Mouse (Mus musculus): ENCODE measurements around the gene Tsku.

Tsku gene

DNA sequence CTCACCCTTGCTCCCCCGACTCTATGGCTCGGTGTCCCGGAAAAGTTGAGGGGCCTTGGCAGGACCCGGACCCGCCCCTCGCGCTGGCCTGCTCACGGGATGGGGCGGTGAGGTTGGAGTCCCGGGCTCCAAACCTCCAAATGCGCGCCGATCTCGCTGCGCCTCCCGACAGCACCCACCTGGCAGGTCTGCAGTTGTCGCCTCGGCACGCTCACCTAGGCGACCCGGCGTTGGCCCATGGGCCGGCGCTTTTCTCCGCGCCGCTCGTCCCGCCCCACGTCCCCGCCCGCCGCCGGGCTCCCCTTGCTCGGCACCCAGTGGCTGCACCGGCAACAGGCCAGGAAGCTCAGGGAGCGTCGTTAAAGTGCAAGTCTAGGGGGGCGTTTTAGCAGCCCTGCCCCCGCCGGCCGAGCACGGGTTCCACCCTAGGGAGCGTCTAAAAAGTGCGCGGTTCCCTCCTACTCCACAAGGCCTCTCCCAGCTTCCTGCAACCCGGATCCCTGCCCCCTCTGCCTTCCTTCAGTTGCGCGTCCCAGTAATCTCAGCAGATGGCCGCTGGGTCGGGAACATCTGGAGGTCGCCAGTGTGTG is at the start of gene Tsku:
Gene Tsku (minus strand): TSS at position 266 of the 590 bp plus-strand sequence.
- in situ Hi-C loops (cut with MboI, MseI) = no loop called here

DNA sequence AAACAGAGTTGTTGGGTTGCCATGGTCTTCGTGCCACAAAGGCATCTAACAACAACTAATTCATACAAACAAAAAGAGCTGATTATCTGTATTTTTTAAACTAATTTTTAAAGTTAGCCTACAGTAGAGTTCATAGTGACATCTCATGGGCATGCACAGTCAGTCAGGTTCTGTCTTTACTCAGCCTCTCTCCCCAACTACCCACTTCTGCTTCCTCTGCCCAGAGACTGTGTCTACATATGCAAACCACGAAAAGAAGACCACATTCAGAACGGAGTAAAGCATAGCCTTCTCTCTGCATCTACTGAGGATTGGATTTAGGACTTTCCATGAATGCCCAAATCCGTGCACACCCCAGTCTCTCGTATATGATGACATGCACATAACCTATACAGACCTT is 46.5 kb upstream of the Tsku start:
- in situ Hi-C loops (cut with MboI, MseI) = no loop called here

DNA sequence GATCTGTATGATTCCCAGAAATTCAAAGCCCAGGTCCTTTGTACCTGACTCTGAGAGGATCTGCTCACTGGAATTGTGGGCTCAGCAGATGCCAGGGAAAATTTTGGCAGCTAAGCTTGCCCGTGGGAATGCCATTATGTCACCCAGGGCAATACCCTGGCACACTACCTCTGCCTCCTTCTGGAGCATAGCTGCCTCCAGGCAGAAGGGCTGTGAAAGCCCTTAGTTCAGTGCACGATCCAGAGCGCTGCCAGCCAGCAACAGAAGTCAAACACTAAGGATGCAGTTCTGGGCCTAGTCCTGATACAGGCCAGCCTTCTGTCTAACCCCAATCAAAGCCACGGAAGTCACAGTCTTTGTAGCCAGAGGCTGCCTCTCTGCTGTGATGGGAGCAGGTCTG is 42.9 kb upstream of the Tsku start:
- in situ Hi-C loops (cut with MboI, MseI) = no loop called here

DNA sequence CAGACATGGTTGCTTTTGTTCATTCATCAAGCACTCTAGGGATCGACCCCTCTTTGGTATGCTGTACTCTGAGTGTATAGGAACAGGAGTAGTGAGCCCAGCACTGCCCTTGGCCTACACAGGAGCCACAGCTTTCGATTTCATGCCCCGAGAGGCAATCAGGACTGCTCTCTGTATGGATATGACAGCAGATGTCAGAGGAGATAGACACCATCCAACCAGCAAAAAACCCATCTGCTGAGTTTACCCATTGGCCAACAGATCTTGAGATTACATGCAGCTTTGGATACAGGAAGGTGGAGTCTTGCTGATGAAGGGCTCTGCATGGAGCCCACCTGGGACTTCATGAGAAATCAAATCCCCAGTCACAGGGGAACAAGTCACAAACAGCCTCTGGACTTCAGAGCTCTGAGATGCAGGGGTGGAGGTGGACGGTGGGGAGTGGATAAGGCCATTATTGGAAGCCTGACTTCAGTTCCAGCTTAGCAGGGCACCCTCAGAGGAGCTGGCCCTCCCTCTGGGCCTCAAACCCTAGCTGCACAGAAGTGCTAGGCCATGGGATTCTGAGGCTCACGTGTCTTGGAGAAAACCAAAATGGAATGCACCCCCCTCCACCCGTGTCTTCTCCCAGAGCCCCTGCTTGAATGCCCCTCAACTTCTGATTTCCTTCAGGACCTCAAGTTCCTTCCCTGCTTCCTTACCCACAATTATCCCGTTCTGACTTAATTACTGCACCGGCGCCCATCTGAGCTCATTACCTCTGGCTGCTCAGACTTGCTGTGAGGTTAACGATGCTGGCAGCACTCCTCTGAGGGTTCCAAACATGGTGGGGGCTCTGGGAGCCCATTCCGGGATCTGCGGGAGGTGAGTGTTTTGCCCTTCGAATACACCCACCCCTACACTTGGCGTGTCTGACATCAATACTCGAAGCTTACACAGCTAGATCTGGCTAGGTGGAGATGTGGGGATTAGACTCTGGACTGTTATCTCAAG is 41.8 kb upstream of the Tsku start:
- in situ Hi-C loops (cut with MboI, MseI) = no loop called here

DNA sequence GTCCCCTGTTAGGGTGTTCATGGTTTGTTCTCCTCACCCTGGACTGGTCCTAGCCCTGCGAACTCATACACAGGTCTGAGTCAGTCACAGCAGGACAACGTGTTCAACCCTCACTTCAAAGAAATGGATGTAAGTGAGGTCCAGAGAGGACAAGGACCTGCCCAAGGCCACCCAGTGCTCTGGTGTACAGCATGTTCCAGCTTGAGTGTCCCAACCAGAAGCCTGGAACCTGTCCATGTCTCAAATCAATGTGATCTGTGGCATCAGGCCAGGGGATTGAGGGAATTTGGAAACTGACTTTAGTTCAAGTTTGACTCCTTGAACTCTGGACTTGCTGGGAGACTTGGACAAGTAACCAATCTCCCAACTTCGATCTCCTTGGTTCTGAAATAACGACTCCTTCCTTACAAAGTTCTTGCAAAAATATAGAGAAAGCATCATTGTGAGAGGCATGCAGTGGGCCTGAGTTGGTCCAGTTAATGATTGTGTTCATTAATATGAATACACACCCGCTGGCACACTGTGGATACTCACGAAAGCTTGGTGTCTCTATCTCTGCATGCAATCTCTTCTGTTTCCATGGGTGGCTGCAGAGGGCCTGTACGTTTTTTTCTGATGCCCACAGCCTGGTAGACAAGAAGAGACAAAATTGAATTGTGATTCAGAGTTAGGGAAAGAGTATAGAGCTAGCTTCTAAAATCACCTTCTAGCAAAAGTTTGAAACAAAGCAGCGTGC is 31.5 kb upstream of the Tsku start:
- in situ Hi-C loops (cut with MboI, MseI) = no loop called here

DNA sequence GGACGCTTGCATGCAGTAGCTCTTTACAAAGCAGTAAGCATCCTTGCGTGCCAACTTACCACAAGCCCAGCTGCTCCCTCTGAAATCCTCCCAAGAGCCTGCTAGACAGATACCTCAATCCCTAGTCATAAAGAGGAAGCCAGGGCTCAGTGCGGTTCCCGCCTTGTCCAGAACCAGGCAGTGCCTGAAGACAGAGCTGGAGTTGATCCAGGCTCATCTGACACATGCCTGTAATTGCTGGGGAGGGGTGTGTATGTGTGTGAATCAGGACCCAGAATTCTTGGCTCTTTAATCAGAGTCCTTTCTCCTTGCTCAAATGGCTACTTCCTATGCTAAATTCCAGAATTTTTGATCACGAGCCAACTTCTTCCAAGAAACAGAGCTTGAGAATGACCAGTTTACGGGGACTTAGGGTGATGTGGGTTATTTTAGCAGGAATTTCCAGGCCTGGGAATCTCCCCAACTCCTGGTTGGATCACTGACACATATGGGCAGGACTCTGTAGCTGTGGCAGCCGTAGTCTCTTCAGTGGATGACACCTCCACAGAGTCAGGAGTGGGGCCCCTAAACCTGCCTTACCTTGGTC is 30.3 kb upstream of the Tsku start:
- in situ Hi-C loops (cut with MboI, MseI) = no loop called here

DNA sequence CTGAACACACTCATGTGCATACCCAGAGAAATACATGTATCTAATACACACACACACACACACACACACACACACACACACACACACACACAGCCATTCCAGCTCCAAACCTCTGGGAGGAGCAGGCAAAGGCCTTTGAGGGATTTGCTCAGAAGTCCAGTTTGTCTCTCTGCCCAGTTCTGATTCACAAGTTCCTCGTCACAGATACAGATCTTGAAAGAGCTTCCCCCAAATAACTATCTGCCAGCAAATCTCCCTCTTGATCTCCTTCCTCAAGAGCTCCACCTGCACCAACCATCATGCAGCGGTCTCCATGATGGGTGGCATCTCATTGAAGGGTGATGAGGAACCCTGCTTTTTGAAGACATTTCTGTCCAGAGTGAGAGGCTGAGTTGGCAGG is 29.4 kb upstream of the Tsku start:
- in situ Hi-C loops (cut with MboI, MseI) = no loop called here

DNA sequence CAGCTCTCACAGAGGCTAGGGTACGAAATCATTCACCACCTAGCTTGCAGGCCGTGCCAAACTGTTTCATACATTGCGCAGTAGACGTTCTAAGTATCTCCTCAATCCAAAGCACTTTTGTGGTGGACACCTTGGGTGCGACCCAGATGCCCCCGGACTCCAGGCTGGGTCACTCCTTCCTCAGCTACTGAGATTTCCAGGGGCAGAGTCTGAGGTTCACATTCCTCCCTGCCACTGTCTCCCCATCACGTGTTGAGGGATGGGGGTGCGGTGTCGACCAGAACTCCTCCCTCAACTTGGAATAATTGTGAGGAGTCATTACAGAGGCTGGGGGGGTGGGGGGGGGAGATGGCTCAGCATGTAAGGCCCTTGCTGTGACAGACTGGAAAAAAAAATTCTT is 28.5 kb upstream of the Tsku start:
- in situ Hi-C loops (cut with MboI, MseI) = no loop called here

DNA sequence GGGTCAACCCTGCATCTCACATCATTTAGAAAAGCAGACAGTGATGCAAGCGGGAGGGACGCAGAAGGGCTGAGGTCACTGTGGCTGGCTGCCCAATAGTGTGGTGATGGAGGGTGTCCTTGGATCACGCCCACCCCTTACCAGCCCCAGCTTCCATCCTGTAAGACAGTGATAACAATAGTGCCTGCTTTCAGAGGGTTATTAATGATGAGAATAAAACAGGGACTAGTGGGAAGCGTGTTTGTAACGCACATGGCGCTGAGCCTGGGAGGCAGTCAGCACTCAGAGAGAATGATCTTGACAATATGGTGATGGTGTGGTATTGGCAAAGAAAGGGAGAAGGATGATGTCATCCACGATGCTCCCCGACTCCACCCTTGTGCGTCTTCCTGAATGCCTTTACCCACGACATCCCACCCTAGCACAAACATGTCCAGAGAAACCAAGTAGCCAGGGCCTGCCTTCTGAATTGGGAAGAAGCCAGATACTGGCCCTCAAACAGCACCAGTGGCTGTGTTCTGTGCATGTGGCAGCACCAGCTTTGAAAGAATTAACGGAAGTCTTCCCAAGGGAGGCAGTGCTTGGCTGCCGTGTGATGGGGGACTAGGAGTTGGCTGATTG is 27.9 kb upstream of the Tsku start:
- in situ Hi-C loops (cut with MboI, MseI) = no loop called here

DNA sequence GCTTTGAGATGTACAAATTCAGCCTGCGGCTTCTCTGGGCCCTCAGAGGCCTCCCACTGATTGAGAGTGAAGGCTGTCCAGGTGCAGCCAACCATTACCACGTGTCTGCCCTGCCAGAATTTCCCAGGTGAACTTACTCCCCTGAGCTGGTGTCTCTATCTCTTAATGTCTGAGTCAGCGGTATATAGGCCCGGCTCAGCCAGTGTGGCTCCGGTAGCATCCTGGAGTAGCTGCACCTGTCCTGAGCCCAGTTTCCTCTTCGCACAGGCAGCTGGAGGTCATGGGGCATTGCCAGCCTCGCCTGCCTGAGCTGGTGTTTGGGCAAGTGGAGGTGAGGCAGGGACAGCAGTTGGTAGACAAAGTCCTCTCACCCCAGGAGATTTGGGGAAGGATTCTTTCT is 26.1 kb upstream of the Tsku start:
- in situ Hi-C loops (cut with MboI, MseI) = no loop called here

DNA sequence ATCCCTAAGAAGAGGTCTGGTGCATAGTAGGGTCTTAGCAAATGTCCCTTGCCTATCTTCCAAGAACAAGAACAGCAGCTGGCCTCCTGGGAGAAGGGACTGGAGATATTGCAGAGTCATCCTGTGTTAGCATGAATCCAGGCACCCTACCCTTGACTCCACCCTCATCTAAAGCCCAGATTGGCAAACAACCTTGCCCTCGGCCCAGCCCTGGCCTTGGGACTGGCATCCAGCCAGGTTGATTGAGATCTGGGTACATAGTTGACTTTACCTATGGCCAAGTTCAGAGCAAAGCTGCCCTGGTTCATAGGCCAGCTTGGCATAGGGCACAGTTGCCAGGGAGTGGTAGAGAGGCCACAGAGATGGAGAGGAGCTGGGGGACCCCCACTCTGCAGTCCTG is 24.0 kb upstream of the Tsku start:
- in situ Hi-C loops (cut with MboI, MseI) = no loop called here

DNA sequence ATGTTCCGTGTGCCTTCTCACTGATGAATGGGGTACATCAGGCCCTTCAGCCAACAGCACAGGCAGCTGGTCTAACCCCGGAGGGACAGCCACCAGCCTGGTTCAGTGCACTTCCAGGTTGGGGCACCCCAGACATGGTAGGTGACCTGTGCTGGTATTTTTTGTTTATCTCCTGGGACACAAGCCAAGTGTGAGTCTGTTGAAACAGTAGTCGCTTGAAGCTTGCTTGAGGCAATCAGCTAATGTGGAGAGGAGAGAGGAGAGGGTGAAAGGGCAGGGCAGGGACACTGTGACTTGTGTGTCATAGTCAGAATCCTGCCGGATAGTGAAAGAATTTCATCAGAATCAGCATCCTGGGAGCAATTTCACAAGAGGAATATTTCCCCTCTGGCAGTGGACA is 22.2 kb upstream of the Tsku start:
- in situ Hi-C loops (cut with MboI, MseI) = no loop called here

DNA sequence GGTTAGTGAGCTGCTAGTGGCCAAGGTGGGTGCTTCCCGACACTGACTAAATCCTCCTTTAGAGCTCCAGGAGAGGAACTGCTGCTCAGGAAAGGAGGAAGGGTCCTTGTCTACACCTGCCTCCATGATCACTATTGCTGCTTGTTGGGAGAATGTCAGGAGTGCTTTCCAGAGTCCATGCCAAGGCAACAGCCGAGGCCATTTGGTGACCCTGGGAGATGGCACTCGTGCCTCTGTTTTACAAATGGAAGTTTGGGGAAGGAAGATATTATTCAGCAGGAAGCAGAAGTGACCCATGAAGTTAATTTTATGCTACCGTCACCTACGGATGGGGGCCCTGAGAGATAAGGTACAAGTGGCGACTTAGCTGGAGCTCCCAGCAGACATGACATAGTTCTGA is 21.7 kb upstream of the Tsku start:
- in situ Hi-C loops (cut with MboI, MseI) = no loop called here

DNA sequence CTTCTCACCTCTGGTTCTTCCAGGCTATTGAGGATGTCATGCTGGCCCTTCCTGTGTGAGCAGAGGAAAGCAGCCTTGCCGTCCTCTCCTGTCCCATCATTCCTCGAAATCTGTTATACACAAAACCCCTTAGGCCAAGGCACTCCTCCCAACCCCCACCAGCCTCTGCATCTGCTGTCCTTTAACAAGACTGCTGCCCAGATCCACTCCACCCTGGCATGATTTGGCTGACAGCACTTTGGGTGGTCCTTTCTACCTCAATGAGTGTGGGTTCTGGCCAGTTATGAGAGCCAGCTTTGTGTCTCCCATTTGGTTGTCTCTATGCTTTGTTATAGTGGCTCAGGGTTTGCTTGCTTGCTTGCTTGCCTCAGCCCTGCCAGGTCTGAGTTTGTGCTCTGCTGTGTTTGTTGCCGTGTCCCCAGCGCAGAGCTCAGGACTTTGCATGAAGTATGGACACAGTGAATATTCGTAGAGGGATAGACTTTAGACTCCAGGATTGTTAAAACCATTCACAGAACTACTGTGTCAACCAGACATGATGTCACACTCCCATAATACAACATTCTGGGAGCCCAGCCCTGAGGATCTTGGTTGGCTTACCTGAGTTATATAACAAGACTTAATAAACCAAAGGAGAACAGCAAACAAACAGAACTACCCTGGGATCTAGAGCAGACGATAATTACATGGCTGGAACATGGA is 19.2 kb upstream of the Tsku start:
- in situ Hi-C loops (cut with MboI, MseI) = no loop called here

DNA sequence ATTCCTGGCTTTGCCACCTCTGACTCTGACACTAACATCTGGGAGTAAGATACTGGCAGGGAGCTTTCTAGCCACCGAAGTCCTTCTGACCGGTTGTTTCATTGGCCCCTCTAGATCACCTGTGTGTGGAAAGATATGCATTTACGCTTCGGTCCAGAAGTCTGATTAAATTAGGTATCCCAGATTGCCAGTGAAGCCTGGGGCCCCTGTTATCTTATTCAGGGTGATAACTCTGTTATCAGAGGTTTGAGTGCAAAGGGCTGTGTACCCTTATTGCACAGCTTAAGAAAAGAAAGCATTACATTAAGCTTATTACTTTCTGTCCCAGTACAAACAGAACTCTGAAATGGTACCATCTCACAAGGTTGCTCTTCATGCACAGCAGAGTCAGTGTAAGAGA is 18.1 kb upstream of the Tsku start:
- in situ Hi-C loops (cut with MboI, MseI) = no loop called here

DNA sequence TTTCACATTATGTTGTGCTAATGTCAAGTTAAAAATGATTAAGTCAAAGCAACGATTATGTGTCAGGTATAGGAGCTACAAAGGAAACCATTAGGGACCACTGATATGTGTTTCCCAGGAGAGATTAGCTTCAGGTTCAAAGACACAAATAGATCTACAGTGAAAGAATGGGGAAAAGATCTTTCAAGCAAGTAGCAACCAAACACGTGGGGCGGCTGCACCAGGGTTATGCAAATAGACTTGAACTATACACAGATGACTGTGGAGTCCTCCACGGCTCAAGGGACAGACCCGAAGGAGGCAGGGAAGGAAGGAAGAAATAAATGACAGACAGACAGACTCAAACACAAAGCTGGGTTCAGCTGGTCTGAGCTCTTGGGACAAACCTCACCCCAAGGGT is 16.1 kb upstream of the Tsku start:
- in situ Hi-C loops (cut with MboI, MseI) = no loop called here

DNA sequence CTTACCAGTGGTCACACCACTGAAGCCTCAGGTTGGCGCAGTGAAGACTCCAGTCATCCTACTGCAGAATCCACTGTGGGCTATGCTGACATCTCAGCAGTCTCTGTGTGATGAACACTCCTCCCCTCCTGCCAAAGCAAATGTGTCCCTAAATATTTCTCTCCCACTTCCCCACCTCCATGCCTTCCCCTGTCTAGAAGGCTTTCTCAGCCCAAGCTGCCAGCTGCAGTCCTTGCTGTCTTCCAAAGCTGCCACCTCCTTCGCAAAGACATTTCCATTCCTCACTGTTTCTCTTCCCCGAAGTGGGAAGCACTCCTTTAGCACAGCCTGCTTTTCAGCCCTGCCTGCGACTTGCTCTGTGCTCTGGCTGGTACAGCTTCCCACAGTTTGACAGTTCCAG is 10.0 kb upstream of the Tsku start:
- in situ Hi-C loops (cut with MboI, MseI) = no loop called here

DNA sequence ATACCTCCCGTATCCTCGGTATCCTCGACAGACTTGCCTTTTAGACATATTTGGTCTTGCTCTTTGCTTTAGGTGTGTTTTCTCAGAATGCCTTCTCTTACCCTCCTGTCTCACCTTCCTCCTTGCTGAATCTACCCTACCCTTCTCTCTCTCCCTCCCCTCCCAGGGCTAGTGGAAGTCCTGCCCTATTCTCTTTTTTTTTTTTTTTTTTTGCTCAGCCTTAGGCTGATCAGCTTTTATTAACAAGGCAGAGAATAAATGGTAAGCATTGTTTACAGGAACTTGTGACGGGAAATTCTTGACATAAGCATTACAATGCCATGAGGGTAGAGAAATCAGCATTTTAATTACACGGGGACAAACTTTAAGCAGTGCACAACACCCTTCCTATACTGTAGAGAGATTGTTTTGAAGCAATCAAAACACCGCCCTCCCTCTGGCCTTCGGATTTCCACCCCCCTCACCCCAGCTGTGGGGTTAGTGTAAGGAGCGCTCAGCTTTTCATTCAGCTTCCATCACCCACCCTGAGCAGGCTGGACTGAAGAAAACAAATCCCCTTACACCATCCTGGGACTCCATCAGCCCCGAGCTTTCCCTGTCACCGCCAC is 8.7 kb upstream of the Tsku start:
- in situ Hi-C loops (cut with MboI, MseI) = no loop called here

DNA sequence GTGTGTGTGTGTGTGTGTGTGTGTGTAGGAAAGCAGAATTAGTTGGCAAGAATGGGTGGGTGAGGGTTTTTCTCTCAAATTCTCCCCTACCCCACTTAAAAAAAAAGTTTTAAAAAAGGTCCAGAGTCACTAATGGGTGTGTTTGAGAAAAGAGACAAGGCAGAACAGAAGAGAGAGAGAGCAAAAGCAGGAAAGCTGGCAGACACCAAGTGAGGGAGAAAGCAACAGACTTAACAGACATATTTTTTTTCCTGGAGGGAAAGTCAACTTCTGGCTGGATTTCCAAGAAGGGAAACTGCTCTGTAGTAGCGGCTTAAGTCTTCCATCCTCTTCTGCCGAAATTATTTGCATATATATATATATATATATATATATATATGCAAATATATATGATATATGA is 534 bp upstream of the Tsku start:
- in situ Hi-C loops (cut with MboI, MseI) = no loop called here

DNA sequence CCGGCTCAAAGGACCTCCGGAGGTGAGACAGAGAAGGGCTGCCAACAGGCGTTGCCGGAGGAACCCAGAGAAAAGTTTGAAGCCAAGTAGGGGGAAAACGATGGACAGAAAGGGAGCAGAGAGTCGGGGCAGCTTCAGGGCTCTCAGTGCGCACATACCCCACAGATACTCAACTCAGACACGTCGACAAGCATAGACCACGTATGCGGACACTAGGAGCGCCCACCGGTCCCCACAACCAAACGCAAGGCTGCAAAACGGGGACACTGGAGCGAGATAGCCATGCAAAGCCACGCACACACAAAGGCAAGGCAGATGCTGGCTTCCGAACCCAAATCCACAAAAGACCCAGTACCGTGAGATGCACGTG is 522 bp downstream of the Tsku start:
- in situ Hi-C loops (cut with MboI, MseI) = no loop called here
